Mouse (Mus musculus) WW6 (cell line): Measurements from ENCODE around the gene Dgkg.

Experiments used
- DNase-seq: peaks from one replicate; pipeline ENCODE4 v3.0.0-alpha.2; 2013; ENCODE audit warnings: low read depth, low spot score

Gene Dgkg

GRCm38 (mm10) chr16:22501855-22502254 is 155.2 kb downstream of the Dgkg start:
- no peak for DNase-seq

GRCm38 (mm10) chr16:22500561-22500960 is 156.5 kb downstream of the Dgkg start:
- DNase-seq, result no peak

GRCm38 (mm10) chr16:22499951-22500350 is 157.1 kb downstream of the Dgkg start:
- DNase-seq, result no peak

- DNase-seq, result no peak
These were observed 157.6 kb downstream of the Dgkg start for GRCm38 (mm10) chr16:22499447-22499846.

GRCm38 (mm10) chr16:22497976-22498375 is 159.0 kb downstream of the Dgkg start:
- no peak for DNase-seq

- DNase-seq, result no peak
These were observed 161.8 kb downstream of the Dgkg start for GRCm38 (mm10) chr16:22495259-22495658.

GRCm38 (mm10) chr16:22494815-22495214 is 162.2 kb downstream of the Dgkg start:
- no peak for DNase-seq

GRCm38 (mm10) chr16:22493396-22493795 is 163.6 kb downstream of the Dgkg start:
- no peak for DNase-seq

- DNase-seq, result no peak
These were observed 165.4 kb downstream of the Dgkg start for GRCm38 (mm10) chr16:22491446-22492166.

GRCm38 (mm10) chr16:22483900-22484299 is 173.1 kb downstream of the Dgkg start:
- DNase-seq, result no peak

GRCm38 (mm10) chr16:22479322-22479721 is 177.7 kb downstream of the Dgkg start:
- DNase-seq, result no peak

- DNase-seq, result no peak
These were observed 185.3 kb downstream of the Dgkg start for GRCm38 (mm10) chr16:22471728-22472127.

- DNase-seq, result no peak
These were observed 187.6 kb downstream of the Dgkg start for GRCm38 (mm10) chr16:22469385-22469784.

- no peak for DNase-seq
These were observed 189.9 kb downstream of the Dgkg start for GRCm38 (mm10) chr16:22467111-22467510.

- no peak for DNase-seq
These were observed 190.6 kb downstream of the Dgkg start for GRCm38 (mm10) chr16:22466381-22466780.

GRCm38 (mm10) chr16:22462220-22462619 is 194.8 kb downstream of the Dgkg start:
- no peak for DNase-seq

GRCm38 (mm10) chr16:22461728-22462127 is 195.3 kb downstream of the Dgkg start:
- DNase-seq, result no peak

GRCm38 (mm10) chr16:22460960-22461359 is 196.1 kb downstream of the Dgkg start:
- no peak for DNase-seq

- no peak for DNase-seq
These were observed 204.9 kb downstream of the Dgkg start for GRCm38 (mm10) chr16:22452082-22452481.

GRCm38 (mm10) chr16:22448093-22448492 is 208.9 kb downstream of the Dgkg start:
- no peak for DNase-seq

- DNase-seq, result no peak
These were observed 212.2 kb downstream of the Dgkg start for GRCm38 (mm10) chr16:22444786-22445185.

GRCm38 (mm10) chr16:22442202-22442601 is 214.8 kb downstream of the Dgkg start:
- DNase-seq, result no peak

GRCm38 (mm10) chr16:22441317-22441716 is 215.7 kb downstream of the Dgkg start:
- DNase-seq, result no peak

- DNase-seq, result no peak
These were observed 216.8 kb downstream of the Dgkg start for GRCm38 (mm10) chr16:22440269-22440668.
